Mouse (Mus musculus): ENCODE measurements around the gene Ccnd3.

Ccnd3 gene

GRCm38 (mm10) chr17:47504941-47505346 lies at the start of gene Ccnd3:
Gene Ccnd3, plus strand, starts transcription at chr17:47505051.
- peak; percentile 55 for DNase-seq (ENCODE audit: low read depth, low spot score)

DNA sequence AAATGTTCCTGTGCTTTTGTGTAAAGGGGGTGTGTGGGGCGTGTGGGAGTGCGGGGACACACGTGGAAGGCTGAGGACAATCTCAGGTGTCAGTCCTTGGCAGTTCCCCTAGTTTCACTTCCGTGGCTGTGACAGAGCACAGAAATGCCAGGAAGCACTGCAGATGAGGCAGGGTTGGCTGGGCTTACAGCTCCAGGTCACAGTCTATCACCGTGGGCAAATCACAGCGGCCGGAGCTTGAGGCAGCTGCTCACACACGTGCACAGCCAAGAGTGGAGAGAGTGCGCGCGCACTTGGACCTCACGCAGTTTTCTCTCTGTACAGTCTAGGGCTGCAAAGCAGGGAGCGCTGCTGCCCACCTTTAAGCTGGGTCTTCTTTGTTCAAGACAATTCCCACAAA lies 46.5 kb upstream of the Ccnd3 start:
- peak; percentile 36 for DNase-seq (ENCODE audit: low read depth, low spot score)

DNA sequence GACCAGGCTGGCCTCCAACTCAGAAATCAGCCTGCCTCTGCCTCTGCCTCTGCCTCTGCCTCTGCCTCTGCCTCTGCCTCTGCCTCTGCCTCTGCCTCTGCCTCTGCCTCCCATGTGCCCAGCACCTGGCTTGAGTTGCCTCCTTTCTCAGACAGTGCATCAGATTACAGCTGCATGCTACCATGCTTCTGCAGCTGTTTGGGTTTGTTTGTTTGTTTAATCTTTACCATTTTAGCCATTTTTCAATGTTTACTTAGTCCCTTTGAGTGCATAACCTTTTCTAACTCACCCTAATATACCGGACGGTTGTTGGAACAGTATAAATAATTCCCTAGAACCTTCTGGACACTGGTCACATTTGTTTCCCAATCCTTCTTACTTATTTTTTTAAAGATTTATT lies 45.9 kb upstream of the Ccnd3 start:
- DNase-seq (ENCODE audit: low read depth, low spot score), result no peak

DNA sequence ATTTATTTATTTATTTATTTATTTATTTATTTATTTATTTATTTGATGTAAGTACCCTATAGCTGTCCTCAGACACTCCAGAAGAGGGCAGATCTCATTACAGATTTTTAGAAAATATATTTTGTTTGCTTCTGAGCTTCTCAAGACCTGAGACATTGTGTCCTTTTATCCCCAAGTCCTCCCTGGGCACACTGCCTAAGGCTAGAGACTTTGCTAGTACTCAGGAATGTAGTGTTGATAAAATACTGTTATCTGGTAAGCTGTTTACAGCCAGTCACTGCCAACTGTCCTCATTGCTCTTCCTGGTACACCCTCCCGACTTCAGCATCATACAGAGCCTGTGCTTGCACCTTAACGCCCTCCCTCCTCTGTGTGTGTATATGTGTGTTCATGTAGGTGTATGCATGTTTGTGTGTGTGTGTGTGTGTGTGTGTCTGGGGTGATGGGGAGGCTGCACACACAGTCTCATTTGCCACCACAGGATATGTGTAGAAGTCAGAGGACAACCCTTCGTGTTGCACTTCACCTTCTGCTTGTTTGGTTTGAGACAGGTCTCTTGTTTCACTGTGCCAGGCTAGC lies 45.4 kb upstream of the Ccnd3 start:
- DNase-seq (ENCODE audit: low read depth, low spot score), result no peak

DNA sequence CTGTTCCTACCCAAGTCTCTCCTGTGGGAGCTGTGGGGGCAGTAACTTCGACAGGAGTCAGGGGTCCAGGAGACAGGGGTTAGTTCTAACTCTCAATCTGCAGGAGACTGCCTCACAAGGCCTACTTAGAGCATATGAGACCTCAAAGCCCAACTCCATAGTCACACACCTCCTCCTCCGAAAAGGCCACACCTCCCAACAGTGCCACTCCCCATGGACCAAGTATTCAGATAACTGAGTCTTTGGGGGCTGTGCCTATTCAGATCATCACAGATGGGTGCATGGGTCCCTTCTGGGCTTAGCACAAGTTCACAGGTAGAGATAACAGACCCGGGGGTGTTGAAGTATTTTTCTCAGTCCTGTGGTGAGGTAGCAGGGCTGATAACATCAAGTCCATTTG lies 43.2 kb upstream of the Ccnd3 start:
- DNase-seq (ENCODE audit: low read depth, low spot score), result no peak

- no peak for DNase-seq (ENCODE audit: low read depth, low spot score)
These were observed 42.6 kb upstream of the Ccnd3 start for GRCm38 (mm10) chr17:47462209-47462608.

DNA sequence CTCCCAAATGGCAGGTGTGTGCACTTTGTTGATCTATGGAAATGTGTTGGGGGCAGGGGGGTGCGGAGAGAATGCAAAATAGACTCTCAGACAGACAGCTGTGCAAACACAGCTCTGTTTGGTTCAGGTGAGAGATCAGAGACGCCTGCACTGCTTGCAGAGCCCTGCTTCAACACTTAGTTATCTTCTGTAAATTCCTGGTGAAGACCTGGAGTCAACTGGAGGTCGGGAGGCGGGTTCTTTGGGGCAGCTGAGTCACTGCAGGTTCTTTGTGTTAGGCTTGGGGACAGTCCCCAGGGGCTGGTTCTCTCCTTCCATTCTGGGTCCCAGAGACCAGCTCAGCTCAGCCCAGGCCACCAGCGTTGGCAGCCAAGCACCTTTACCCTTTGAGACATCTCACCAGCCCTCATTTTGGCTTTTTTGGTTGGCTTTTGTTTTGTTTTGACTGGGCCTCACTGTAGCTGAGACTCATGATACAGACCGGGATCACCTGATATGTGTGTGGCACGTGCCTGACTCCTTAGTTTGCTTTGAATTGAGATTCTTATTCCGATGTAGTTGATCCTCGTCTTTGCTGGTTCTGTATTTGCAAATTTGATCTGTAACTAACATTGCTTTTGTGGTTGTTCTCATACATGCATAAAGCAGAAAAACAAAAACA lies 42.0 kb upstream of the Ccnd3 start:
- DNase-seq (ENCODE audit: low read depth, low spot score), result no peak

DNA sequence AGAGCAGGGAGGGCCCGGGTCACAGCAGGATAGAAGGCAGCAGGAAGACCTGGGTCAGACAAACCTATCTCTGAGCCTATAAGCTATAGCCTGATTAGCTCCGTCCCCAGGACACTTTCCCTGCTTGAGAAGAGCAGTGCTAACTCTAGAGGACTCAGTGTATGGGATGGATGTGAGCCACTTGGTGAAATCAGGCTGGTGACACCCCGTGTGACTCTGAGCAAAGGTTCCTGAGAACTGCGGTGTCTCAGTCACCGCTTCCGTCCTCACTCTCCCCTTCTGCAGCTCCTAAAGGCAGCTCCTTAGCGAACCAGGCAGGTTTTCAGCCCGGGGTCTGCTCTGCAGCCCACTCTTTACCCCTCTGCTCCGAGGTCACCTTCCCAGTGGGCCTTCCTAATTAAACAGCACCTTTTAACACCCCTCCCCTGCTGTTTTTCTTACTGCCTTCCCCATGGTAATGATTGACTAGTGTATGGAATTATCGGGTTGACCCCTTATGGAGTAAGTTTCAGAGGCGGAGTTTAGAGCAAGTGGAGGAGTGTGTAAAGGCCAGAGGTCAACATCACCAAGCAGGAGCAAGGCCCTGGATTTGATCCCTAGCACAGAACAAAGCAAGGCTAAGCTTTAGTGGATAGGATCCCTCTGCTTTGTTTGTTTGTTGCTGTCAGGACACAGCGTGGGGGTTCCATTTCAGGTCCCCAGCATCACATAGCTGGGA lies 40.4 kb upstream of the Ccnd3 start:
- DNase-seq (ENCODE audit: low read depth, low spot score), result no peak

- no peak for DNase-seq (ENCODE audit: low read depth, low spot score)
These were observed 39.8 kb upstream of the Ccnd3 start for GRCm38 (mm10) chr17:47465016-47465415.

DNA sequence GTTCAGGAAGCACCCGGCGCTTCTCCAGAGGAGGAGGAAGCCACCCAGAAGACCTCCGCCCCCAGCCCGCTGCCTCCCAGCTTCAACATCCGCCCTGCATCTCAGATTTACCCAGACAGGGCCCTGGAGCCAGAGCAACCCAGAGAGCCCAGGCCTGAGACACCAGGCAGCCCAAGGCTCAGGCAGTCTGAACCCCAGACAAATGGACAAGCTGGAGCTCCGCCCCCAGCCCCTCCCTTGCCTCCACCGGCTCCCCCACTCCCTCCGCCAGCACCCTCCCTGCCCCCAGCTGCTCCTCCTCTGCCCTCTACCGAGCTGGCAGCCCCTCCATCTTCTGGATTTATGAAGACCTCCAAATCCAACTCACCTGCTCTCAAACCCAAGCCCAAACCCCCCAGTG lies 38.6 kb upstream of the Ccnd3 start:
- DNase-seq (ENCODE audit: low read depth, low spot score), result no peak

DNA sequence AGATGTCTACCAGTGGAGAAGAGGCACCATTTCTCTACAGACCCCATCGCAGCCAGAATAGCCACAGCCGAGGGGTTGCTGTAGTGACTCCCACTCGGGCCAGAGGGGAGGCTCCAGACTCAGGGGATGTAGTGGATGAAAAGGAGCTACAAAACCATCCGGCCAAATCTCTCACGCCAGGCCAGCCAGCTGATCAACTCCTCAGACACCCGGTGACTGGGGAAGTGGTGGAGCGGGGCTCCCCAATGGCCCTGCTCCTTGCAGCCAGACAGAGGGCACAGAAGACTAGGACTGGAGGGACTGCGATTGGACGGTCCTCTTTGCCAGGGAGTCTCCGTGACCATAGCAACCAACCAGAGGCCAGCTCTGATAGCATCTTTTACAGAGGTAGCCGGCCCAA lies 37.2 kb upstream of the Ccnd3 start:
- no peak for DNase-seq (ENCODE audit: low read depth, low spot score)

DNA sequence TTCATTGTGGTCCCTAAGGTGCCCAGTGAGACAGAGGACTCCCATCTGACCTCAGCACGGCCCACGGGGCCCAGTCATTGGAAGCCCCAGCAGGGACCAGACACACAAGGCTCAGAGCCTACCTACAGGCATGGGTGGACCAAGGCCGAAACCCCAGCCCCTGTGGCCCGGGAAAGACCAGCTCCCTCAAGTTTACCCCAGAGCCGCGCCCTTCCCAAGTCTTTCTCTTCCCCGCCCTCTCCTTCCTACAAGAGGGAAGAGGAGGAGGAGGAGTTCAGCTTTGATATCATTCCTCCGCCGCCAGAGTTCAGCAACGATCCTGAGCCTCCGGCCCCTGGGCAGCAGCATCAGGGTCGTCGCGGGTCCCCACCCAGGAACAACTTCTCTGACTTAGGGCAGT lies 36.8 kb upstream of the Ccnd3 start:
- peak; percentile 60 for DNase-seq (ENCODE audit: low read depth, low spot score)

GRCm38 (mm10) chr17:47468466-47468865 lies 36.4 kb upstream of the Ccnd3 start:
- DNase-seq (ENCODE audit: low read depth, low spot score), result peak; percentile 76

DNA sequence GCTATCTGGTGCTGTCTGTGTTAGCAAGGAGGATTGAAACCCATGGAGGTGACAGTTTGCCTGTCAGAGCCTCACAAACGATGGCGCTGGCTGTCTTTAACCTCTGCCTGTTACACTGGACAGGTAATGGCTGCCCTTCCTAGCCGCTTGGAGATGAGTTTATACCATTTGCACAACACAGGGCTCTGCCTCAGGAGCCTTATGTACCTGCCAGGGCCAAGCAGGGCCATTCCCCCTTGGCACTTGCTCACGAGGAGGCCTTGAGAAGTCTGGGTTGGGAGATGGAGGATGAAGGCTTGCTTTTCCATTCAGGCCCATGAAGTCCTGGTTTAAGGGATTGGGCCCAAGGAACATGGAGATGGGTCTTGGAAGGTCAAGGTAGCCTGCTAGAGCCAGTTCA lies 35.2 kb upstream of the Ccnd3 start:
- no peak for DNase-seq (ENCODE audit: low read depth, low spot score)

- no peak for DNase-seq (ENCODE audit: low read depth, low spot score)
These were observed 34.7 kb upstream of the Ccnd3 start for GRCm38 (mm10) chr17:47470121-47470520.

GRCm38 (mm10) chr17:47470686-47471085 lies 34.2 kb upstream of the Ccnd3 start:
- DNase-seq (ENCODE audit: low read depth, low spot score), result no peak

- DNase-seq (ENCODE audit: low read depth, low spot score), result peak; percentile 53
These were observed 32.2 kb upstream of the Ccnd3 start for GRCm38 (mm10) chr17:47472435-47473350.

GRCm38 (mm10) chr17:47473434-47473974 lies 31.3 kb upstream of the Ccnd3 start:
- DNase-seq (ENCODE audit: low read depth, low spot score), result peak; percentile 83

GRCm38 (mm10) chr17:47474250-47474649 lies 30.6 kb upstream of the Ccnd3 start:
- no peak for DNase-seq (ENCODE audit: low read depth, low spot score)

DNA sequence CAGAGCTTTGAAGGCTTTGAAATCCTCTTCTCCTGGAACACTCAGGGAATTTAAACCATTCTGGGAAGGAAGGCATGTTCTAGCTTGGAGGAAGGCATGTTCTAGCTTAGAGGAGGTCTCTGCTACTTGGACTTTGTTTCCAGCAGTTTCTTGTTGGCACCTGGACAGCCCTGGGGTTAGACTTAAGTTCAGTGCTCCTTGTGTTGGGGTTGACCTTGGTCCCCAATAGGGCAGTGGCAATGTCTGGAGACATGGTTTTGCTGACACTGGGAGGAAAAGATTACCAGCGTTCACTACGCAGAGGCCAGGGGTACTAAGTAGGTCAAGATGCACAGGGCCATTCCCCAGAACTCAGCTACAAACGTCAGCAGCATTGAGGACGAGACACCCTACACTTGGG lies 29.7 kb upstream of the Ccnd3 start:
- no peak for DNase-seq (ENCODE audit: low read depth, low spot score)

- peak; percentile 88 for DNase-seq (ENCODE audit: low read depth, low spot score)
These were observed 29.1 kb upstream of the Ccnd3 start for GRCm38 (mm10) chr17:47475714-47476113.

DNA sequence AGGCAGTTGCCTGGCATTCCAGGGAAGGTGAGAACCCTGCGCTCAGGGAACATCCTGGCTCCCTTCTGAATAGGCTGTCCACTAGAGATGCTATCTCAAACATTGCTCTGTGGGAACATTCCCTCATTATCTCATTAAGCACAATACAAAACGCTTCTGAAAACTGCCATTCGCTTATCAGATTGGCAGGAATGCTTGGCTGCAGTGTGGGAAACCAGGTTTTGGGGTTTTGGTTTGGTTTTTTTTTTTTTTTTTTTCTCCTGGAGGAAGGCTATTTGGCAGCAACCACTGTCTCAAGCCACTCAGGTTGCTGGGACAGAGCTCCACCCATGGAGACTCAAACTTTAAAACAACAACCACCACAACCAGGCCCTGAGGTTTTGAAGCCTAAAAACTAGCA lies 25.0 kb upstream of the Ccnd3 start:
- DNase-seq (ENCODE audit: low read depth, low spot score), result no peak
